Mouse (Mus musculus): ENCODE results near the gene Lrpap1. TPM values are rescaled to one million over a fixed set of nuclear protein-coding genes. Genes with fewer than 3 reads are reported as not detected.

Lrpap1 gene
- polyA plus RNA-seq, 1 experiment from 2014 or later, result 104 TPM

GRCm38 (mm10) chr5:35042431-35043109 is 63.0 kb downstream of the Lrpap1 start:
- Histone ChIP-seq H3K27ac (ENCODE audit: low read depth, low read length) (no peak overlapping the region), H3K4me3 (ENCODE audit: low read depth, low read length) (no peak overlapping the region), H3K9ac (ENCODE audit: low read depth, low read length) (no peak overlapping the region), H3K36me3 (ENCODE audit: control insufficient read depth, insufficient read depth, low read length) (no peaks in the 10 kb centered on the region), H3K4me1 (replicated peaks; ENCODE audit: control insufficient read depth, insufficient read depth, low read length) (no peaks in the 10 kb centered on the region), H3K27me3 (ENCODE audit: control insufficient read depth, insufficient read depth, low read length) (no peaks in the 10 kb centered on the region), H3K9me3 (ENCODE audit: control insufficient read depth, low read length) (no peaks in the 10 kb centered on the region), H3K4me2 (replicated peaks; ENCODE audit: low read depth, low read length) (no peak overlapping the region)
- WGBS, result 77% methylated on average over 10 of the region's 10 CpGs
- ATAC-seq (ENCODE audit: low FRiP score) (peak; percentile 26; the same call in 1 of the 2 replicates), DNase-seq (ENCODE audit: low spot score) (no peak)

Other genes with a start within 250 kb of the Lrpap1 start
- 1.7 and 2.7 TPM in 2 replicates for gene Msantd1, start 197.8 kb downstream of the Lrpap1 start, polyA plus RNA-seq (2014; fragmentation: Nextera tagmentation; extraction: Ambion mirVana)
- 37.1 and 41.4 TPM in 2 replicates for gene Rgs12, start 156.3 kb downstream of the Lrpap1 start, polyA plus RNA-seq (2014; fragmentation: Nextera tagmentation; extraction: Ambion mirVana)
- 0.34 and 0.47 TPM in 2 replicates for gene Hgfac, start 64.3 kb downstream of the Lrpap1 start, polyA plus RNA-seq (2014; fragmentation: Nextera tagmentation; extraction: Ambion mirVana)
- gene Dok7, start 49.0 kb downstream of the Lrpap1 start, polyA plus RNA-seq (2014; fragmentation: Nextera tagmentation; extraction: Ambion mirVana), result 0.11 TPM in 1 of 2 replicates, not detected in the other
- gene Adra2c, start 172.6 kb upstream of the Lrpap1 start, polyA plus RNA-seq (2014; fragmentation: Nextera tagmentation; extraction: Ambion mirVana), result 0.06 and 0.07 TPM in 2 replicates